Mouse (Mus musculus) liver, postnatal 0 days (tissue): ENCODE data around the gene Msi2.

Experiments used
- CTCF ChIP-seq: sonication (generic); IDR thresholded peaks from 2 replicates; pipeline ENCODE4 v1.5.1; 2016; ENCODE audit warnings: antibody characterized with exemption, low read depth
- EP300 ChIP-seq: IDR thresholded peaks from 2 replicates; pipeline ENCODE4 v1.6.1; 2016; ENCODE audit warnings: antibody characterized with exemption, low read depth, mild to moderate bottlenecking

DNA sequence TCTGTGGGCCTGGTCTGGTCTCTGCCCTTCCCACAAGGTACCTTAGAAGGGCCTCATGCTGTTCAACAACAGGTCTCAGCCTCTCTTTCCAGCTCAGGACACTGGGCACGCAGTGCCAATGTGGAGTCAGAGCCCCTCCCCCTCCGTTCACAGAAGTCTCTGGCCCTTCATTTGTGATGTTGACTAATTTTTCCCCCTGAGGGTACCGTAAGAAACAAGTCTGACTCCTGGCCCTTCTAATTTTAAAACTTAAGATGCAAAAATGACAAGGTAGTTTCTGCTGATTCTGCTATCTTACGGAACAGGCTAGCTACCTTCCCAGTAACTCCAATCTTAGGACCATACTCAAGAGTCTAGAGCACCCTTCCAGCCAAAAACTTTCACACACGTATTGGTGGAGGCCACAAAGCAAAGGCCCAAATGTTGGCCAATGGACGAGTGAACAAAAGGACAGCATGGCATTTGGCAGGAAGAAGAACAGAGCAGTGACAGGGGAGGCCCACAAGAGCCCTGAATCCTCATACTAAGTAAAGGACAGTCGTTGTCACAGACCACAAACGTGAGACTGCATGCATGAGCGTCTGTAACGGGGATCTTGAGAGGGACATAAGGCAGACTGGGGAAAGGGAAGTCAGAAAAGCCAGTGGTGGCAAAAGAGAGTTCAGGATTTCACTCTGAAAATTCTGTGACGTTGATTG lies 120.0 kb downstream of the Msi2 start:
- TF ChIP-seq EP300, result no peak
- TF ChIP-seq CTCF, result no peak
